Mouse (Mus musculus): ENCODE data around the gene Slc19a2. TPM values are rescaled to one million over a fixed set of nuclear protein-coding genes. Genes with fewer than 3 reads are reported as not detected.
A peak's percentile ranks its signal among the peaks of the same experiment; 100 is the strongest.
"Not testable (repeated sequence)": the region's sequence is repeated elsewhere in the genome, so short reads cannot be mapped to it uniquely, and the experiment has no call there.

Gene Slc19a2
- polyA plus RNA-seq, 1 experiment from 2014 or later, result 7.2 TPM

- H3K27ac ChIP-seq; H3K4me1 ChIP-seq; H3K9me3 ChIP-seq (replicated peaks); ATAC-seq; H3K36me3 ChIP-seq (ENCODE audit: poor library complexity, severe bottlenecking); H3K4me2 ChIP-seq; H3K4me3 ChIP-seq; H3K27me3 ChIP-seq; H3K9ac ChIP-seq: not testable (repeated sequence)
- 75% methylated on average over 2 of the region's 4 CpGs for WGBS
Observed at GRCm38 (mm10) chr1:164231937-164232570, 16.8 kb upstream of the Slc19a2 start.

GRCm38 (mm10) chr1:164233447-164233846 lies 15.4 kb upstream of the Slc19a2 start:
- Histone ChIP-seq H3K27me3 (no peaks in the 10 kb centered on the region), H3K27ac (no peak overlapping the region), H3K36me3 (ENCODE audit: poor library complexity, severe bottlenecking) (no peaks in the 10 kb centered on the region), H3K9ac (no peak overlapping the region), H3K9me3 (replicated peaks) (no peaks in the 10 kb centered on the region), H3K4me1 (no peaks in the 10 kb centered on the region), H3K4me3 (no peak overlapping the region), H3K4me2 (no peak overlapping the region)
- 89% methylated on average over 1 of the region's 1 CpGs for WGBS
- ATAC-seq, result no peak

- no peaks in the 10 kb centered on the region for H3K36me3 ChIP-seq (ENCODE audit: poor library complexity, severe bottlenecking)
- H3K9me3 ChIP-seq (replicated peaks), result no peaks in the 10 kb centered on the region
- no peak overlapping the region for H3K9ac ChIP-seq
Observed at GRCm38 (mm10) chr1:164235078-164235477, 13.8 kb upstream of the Slc19a2 start.

GRCm38 (mm10) chr1:164236078-164236477 lies 12.8 kb upstream of the Slc19a2 start:
- no peak overlapping the region for H3K9ac ChIP-seq
- H3K27ac ChIP-seq, result no peak overlapping the region
- no peak overlapping the region for H3K4me2 ChIP-seq
- no peak for ATAC-seq
- H3K36me3 ChIP-seq (ENCODE audit: poor library complexity, severe bottlenecking), result no peaks in the 10 kb centered on the region
- H3K27me3 ChIP-seq, result no peaks in the 10 kb centered on the region
- no peak overlapping the region for H3K4me3 ChIP-seq
- H3K4me1 ChIP-seq, result no peaks in the 10 kb centered on the region
- H3K9me3 ChIP-seq (replicated peaks), result no peaks in the 10 kb centered on the region
- WGBS, result 62% methylated on average over 7 of the region's 7 CpGs

More at GRCm38 (mm10) chr1:164235078-164235477, 13.8 kb upstream of the Slc19a2 start:
- H3K27me3 ChIP-seq, result no peaks in the 10 kb centered on the region
- H3K4me1 ChIP-seq, result no peaks in the 10 kb centered on the region
- 68% methylated on average over 7 of the region's 7 CpGs for WGBS
- no peak overlapping the region for H3K4me2 ChIP-seq
- no peak overlapping the region for H3K27ac ChIP-seq
- H3K4me3 ChIP-seq, result no peak overlapping the region
- ATAC-seq, result no peak

- ATAC-seq, result no peak
- WGBS, result 80% methylated on average over 2 of the region's 2 CpGs
Observed at GRCm38 (mm10) chr1:164241494-164241893, 7.4 kb upstream of the Slc19a2 start.

GRCm38 (mm10) chr1:164242809-164243208 lies 6.0 kb upstream of the Slc19a2 start:
- no peak overlapping the region for H3K9ac ChIP-seq
- H3K36me3 ChIP-seq (ENCODE audit: poor library complexity, severe bottlenecking), result no peaks in the 10 kb centered on the region
- H3K4me2 ChIP-seq, result no peak overlapping the region
- H3K9me3 ChIP-seq (replicated peaks), result no peaks in the 10 kb centered on the region
- no peak overlapping the region for H3K4me3 ChIP-seq
- 70% methylated on average over 8 of the region's 8 CpGs for WGBS
- no peak overlapping the region for H3K27ac ChIP-seq
- ATAC-seq, result no peak
- H3K27me3 ChIP-seq, result no peaks in the 10 kb centered on the region
- H3K4me1 ChIP-seq, result peaks cover 4% of the 10 kb centered on the region

More at GRCm38 (mm10) chr1:164241494-164241893, 7.4 kb upstream of the Slc19a2 start:
- H3K9ac ChIP-seq, result no peak overlapping the region
- H3K27me3 ChIP-seq, result no peaks in the 10 kb centered on the region
- no peak overlapping the region for H3K27ac ChIP-seq
- H3K9me3 ChIP-seq (replicated peaks), result no peaks in the 10 kb centered on the region
- no peaks in the 10 kb centered on the region for H3K36me3 ChIP-seq (ENCODE audit: poor library complexity, severe bottlenecking)
- no peak overlapping the region for H3K4me3 ChIP-seq
- H3K4me2 ChIP-seq, result no peak overlapping the region
- no peaks in the 10 kb centered on the region for H3K4me1 ChIP-seq

- 34% methylated on average over 8 of the region's 8 CpGs for WGBS
- peaks cover 28% of the 10 kb centered on the region for H3K4me1 ChIP-seq
- H3K27ac ChIP-seq, result no peak overlapping the region
- no peak overlapping the region for H3K4me3 ChIP-seq
- peak overlapping the region; percentile 68 for H3K9ac ChIP-seq
- peak overlapping the region; percentile 84 for H3K4me2 ChIP-seq
- no peak for ATAC-seq
- no peaks in the 10 kb centered on the region for H3K27me3 ChIP-seq
- H3K9me3 ChIP-seq (replicated peaks), result no peaks in the 10 kb centered on the region
- H3K36me3 ChIP-seq (ENCODE audit: poor library complexity, severe bottlenecking), result no peaks in the 10 kb centered on the region
Observed at GRCm38 (mm10) chr1:164247442-164247841, 1.4 kb upstream of the Slc19a2 start.

- no peak for ATAC-seq
- no peaks in the 10 kb centered on the region for H3K9me3 ChIP-seq (replicated peaks)
- peak overlapping the region; percentile 67 for H3K4me3 ChIP-seq
- no peaks in the 10 kb centered on the region for H3K36me3 ChIP-seq (ENCODE audit: poor library complexity, severe bottlenecking)
- WGBS, result 8% methylated on average over 10 of the region's 10 CpGs
- H3K4me1 ChIP-seq, result peaks cover 28% of the 10 kb centered on the region
- peak overlapping the region; percentile 84 for H3K4me2 ChIP-seq
- peak overlapping the region; percentile 68 for H3K9ac ChIP-seq
- H3K27me3 ChIP-seq, result no peaks in the 10 kb centered on the region
- H3K27ac ChIP-seq, result no peak overlapping the region
Observed at GRCm38 (mm10) chr1:164247971-164248370, 875 bp upstream of the Slc19a2 start.

GRCm38 (mm10) chr1:164249332-164249711 lies 476 bp downstream of the Slc19a2 start:
- H3K4me3 ChIP-seq, result peak overlapping the region; percentile 67
- ATAC-seq, result no peak; the same call in 1 of the 2 replicates

GRCm38 (mm10) chr1:164250391-164251150 lies 1.7 kb downstream of the Slc19a2 start:
- Histone ChIP-seq H3K4me1 (peaks cover 28% of the 10 kb centered on the region), H3K9ac (peak overlapping the region; percentile 5; the same call in 1 of the 2 replicates), H3K9me3 (replicated peaks) (no peaks in the 10 kb centered on the region), H3K36me3 (ENCODE audit: poor library complexity, severe bottlenecking) (no peaks in the 10 kb centered on the region), H3K27ac (no peak overlapping the region), H3K27me3 (no peaks in the 10 kb centered on the region), H3K4me3 (peak overlapping the region; percentile 67), H3K4me2 (peak overlapping the region; percentile 84)
- 65% methylated on average over 8 of the region's 8 CpGs for WGBS
- ATAC-seq, result no peak

More at GRCm38 (mm10) chr1:164249332-164249711, 476 bp downstream of the Slc19a2 start:
- H3K4me1 ChIP-seq, result peaks cover 28% of the 10 kb centered on the region
- no peaks in the 10 kb centered on the region for H3K27me3 ChIP-seq
- no peaks in the 10 kb centered on the region for H3K9me3 ChIP-seq (replicated peaks)
- peak overlapping the region; percentile 84 for H3K4me2 ChIP-seq
- peak overlapping the region; percentile 77 for H3K9ac ChIP-seq
- under 1% methylated on average over 32 of the region's 33 CpGs for WGBS
- H3K27ac ChIP-seq, result no peak overlapping the region
- no peaks in the 10 kb centered on the region for H3K36me3 ChIP-seq (ENCODE audit: poor library complexity, severe bottlenecking)

GRCm38 (mm10) chr1:164251438-164251837 lies 2.6 kb downstream of the Slc19a2 start:
- no peaks in the 10 kb centered on the region for H3K9me3 ChIP-seq (replicated peaks)
- H3K4me1 ChIP-seq, result peaks cover 28% of the 10 kb centered on the region
- no peak overlapping the region for H3K4me3 ChIP-seq
- H3K4me2 ChIP-seq, result no peak overlapping the region
- 87% methylated on average over 1 of the region's 1 CpGs for WGBS
- no peaks in the 10 kb centered on the region for H3K27me3 ChIP-seq
- no peak for ATAC-seq
- no peak overlapping the region for H3K9ac ChIP-seq
- H3K36me3 ChIP-seq (ENCODE audit: poor library complexity, severe bottlenecking), result no peaks in the 10 kb centered on the region
- no peak overlapping the region for H3K27ac ChIP-seq

- Histone ChIP-seq H3K27ac (no peak overlapping the region), H3K27me3 (no peaks in the 10 kb centered on the region), H3K9ac (no peak overlapping the region), H3K36me3 (ENCODE audit: poor library complexity, severe bottlenecking) (peaks cover 9% of the 10 kb centered on the region; the same call in 1 of the 2 replicates), H3K9me3 (replicated peaks) (no peaks in the 10 kb centered on the region), H3K4me1 (peaks cover 26% of the 10 kb centered on the region), H3K4me3 (no peak overlapping the region), H3K4me2 (no peak overlapping the region)
- 80% methylated on average over 5 of the region's 5 CpGs for WGBS
- no peak for ATAC-seq
Observed at GRCm38 (mm10) chr1:164252551-164252950, 3.7 kb downstream of the Slc19a2 start.
